Mouse (Mus musculus): ENCODE measurements around the gene Ucp3. TPM values are rescaled to one million over a fixed set of nuclear protein-coding genes. Genes with fewer than 3 reads are reported as not detected.

The Ucp3 gene
- total RNA-seq, 2 experiments from 2014 or later: 1.3 to 1.6 TPM

Other genes with a start within 250 kb of the Ucp3 start
- gene Pgm2l1, start 245.6 kb upstream of the Ucp3 start, total RNA-seq (2021): 100 to 1,000 TPM; 313 to 349 TPM
- 1 to 10 TPM; 5.7 to 7.7 TPM for gene P4ha3, start 187.5 kb upstream of the Ucp3 start, total RNA-seq (2021)
- gene C2cd3, start 100.8 kb upstream of the Ucp3 start, total RNA-seq (2021): 10 to 100 TPM; 15.1 to 16.1 TPM
- 100 to 1,000 TPM; 134 to 142 TPM for gene Ppme1, start 100.7 kb upstream of the Ucp3 start, total RNA-seq (2021)
- 10 to 100 TPM; 75.7 to 85.9 TPM for gene Ucp2, start 20.3 kb downstream of the Ucp3 start, total RNA-seq (2021)
- gene Dnajb13, start 42.0 kb downstream of the Ucp3 start, total RNA-seq (2021): 1 to 10 TPM in 1 of 2 experiments, under 1 TPM in 1; 0.62 to 1.0 TPM
- 10 to 100 TPM in 1 of 2 experiments, 1 to 10 TPM in 1; 7.6 to 10.6 TPM for gene Coa4, start 64.1 kb downstream of the Ucp3 start, total RNA-seq (2021)
- 100 to 1,000 TPM; 374 to 378 TPM for gene Rab6a, start 134.4 kb downstream of the Ucp3 start, total RNA-seq (2021)
- gene Mrpl48, start 135.3 kb downstream of the Ucp3 start, total RNA-seq (2021): 10 to 100 TPM; 57.7 to 62.5 TPM
- gene Plekhb1, start 189.4 kb downstream of the Ucp3 start, total RNA-seq (2021): 10 to 100 TPM; 85.3 to 86.1 TPM
- gene Fam168a, start 233.6 kb downstream of the Ucp3 start, total RNA-seq (2021): 100 to 1,000 TPM; 271 to 273 TPM